Mouse (Mus musculus): ENCODE results near the gene Arvcf.

The Arvcf gene

DNA sequence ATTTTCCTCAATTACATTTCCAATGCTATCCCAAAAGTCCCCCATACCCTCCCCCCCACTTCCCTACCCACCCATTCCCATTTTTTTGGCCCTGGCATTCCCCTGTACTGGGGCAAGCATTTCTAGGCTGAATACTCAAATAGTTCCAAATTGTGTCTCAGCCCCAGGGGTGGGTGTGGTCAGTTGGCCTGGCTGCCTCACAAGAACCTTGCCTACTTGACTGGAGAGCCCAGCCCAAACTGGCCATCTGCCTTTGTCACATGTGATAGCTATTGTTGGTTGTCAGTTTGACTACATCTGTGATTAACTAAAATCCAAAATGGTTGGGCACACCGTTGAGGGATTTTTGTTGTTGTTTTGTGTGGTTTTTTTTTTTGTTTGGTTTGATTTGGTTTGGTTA, 9.0 kb downstream of the Arvcf start:
- no peak for DNase-seq (ENCODE audit: low spot score)

GRCm38 (mm10) chr16:18357977-18358376, 10.0 kb downstream of the Arvcf start:
- DNase-seq (ENCODE audit: low spot score): no peak

- no peak for DNase-seq (ENCODE audit: low spot score)
Observed at GRCm38 (mm10) chr16:18360151-18360805, 12.3 kb downstream of the Arvcf start.

- DNase-seq (ENCODE audit: low spot score): no peak
Observed at GRCm38 (mm10) chr16:18362948-18363347, 15.0 kb downstream of the Arvcf start.

- DNase-seq (ENCODE audit: low spot score): no peak
Observed at GRCm38 (mm10) chr16:18366849-18367248, 18.9 kb downstream of the Arvcf start.

DNA sequence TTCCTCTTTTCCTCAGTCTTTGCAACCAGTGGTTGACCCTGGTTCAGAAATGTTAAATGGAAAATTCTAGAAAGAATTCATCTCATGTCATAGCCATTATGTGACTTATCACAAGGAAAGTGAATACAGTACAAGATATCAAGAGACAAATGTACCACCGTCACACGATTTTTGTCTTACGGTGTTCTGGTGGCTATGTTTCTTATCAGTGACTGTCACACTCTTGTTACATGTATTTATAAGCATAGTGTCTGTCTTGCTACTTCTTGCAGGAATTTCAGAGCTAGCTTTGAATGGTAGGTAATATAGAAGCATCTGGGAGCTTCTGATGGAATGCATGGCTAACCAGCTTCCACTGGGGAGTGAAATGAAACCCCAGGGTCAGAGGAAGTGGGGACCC, 22.2 kb downstream of the Arvcf start:
- no peak for DNase-seq (ENCODE audit: low spot score)

DNA sequence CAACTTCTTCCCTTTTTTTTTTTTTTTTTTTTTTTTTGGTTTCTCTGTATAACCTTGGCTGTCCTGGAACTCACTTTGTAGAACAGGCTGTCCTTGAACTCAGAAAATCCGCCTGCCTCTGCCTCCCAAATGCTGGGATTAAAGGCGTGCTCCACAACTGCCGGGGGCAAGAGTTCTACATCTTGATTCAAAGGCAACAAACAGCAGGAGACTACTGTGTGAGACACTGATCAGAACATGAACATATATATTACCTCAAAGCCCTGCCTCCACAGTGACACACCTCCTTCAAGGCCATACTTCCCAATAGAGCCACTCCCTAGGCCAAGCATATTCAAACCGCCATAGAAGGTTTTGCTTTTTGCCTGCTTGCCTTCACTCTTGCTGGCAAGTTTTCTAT, 25.6 kb downstream of the Arvcf start:
- DNase-seq (ENCODE audit: low spot score): no peak

GRCm38 (mm10) chr16:18376297-18376954, 28.4 kb downstream of the Arvcf start:
- DNase-seq (ENCODE audit: low spot score): no peak

DNA sequence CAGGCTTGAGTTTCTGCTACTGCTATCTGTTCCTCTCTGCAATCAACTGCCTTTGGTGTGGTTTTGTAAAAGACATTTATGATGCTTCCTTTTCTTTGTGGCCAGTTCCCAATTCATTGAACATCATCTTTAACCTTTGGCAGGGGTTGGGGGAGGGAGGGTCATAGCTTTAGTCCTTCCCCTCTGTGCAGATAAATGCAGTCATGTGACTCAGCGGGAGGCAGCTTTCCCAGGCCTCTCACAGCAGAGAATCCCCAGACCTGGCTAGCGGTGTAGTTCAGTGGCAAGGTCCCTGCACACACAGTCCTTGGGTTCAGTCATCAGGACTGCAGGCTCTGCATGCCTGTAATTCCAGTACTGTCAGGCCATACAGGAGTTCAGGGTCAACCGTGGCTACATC, 29.2 kb downstream of the Arvcf start:
- DNase-seq (ENCODE audit: low spot score): no peak

- no peak for DNase-seq (ENCODE audit: low spot score)
Observed at GRCm38 (mm10) chr16:18378489-18378888, 30.5 kb downstream of the Arvcf start.

DNA sequence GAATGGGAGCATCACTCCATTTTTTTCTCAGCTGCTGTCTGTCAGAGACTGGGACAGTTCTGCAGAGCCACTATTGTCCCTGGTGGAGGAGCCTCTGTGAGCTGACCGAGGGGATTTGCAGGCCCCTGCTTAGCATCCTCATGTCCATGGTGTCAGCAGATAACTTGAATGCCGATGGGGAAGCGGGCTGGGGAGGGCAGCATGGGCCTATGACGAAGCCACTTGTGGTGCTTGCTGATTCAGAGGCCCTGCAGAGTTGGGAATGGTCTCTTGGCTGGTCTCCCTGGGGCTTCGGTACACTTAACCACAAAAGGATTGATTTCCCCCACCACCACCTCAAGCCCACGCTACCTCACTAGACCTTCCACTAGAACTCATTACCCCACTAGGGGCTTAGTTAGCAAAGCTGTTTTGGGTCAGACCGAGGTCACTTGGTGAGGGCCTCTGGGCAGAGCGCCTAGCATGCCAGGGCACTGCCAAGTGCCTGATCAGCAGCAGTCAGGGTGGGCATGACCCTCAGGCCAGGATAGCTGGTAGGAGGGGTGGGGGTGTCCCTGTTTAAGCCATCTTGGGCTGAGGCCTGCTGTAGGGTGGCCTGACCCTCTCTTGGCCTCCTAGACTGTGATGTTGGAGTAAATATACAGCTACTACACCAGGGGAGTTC, 31.5 kb downstream of the Arvcf start:
- DNase-seq (ENCODE audit: low spot score): no peak

DNA sequence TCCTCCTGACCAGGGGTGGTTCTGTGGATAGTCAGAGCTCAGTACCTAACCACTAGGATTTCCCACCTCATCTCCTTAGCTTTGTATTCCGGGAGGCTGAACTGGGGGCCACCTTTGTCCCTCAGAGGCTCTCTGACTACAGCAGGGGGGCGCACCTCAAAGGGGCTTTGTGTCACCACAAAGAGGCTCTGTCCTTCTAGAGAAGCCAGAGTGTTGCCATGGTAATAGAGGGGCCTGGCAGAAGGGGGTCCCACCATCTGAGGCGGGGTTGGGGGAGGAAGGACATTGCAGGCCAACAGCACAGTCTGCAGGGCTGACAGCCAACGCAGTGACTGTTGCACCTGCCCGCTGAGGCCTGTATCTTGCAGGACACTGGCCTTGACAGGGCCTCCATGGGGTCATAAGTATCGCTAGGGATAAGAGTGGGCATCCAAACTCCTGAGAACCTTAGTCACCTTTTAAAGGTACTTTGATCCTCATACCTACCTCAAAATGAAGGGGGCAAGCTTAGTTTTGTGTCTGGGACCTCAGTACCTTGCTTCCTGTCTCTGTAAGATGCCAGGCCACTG, 32.6 kb downstream of the Arvcf start:
- DNase-seq (ENCODE audit: low spot score): no peak

GRCm38 (mm10) chr16:18381621-18382258, 33.8 kb downstream of the Arvcf start:
- DNase-seq (ENCODE audit: low spot score): no peak

DNA sequence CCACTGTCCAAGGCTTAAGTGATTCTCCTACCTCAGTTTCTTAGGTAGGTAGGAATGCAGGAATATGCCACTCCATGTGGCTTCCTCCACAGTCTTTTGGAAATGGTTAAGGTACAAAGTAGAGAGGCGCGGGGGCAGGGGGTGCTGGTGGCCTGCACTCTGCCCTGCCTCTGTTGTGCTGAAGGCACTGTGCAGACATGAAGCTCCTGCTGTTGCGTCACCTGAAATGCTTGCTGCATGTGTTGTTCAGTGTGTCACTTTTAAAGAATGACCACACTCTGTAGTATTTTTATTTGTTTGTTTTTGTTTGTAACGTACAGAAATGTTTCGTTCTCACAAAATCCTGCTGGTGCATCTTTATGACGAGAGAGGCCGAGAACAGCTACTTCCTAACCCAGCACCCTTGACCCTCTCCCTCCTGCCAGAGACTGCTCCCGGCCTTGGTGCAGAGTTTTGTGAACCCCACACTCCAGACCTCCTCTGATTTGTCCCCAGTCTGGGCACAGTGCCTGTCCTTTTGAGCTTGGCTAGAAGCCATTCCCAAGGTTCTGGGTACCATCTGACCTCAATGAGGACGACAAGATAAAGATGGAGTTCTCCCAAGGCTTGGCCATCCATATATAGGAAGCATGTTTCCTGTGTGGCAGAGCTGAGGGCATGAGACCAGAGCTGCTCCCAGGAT, 35.2 kb downstream of the Arvcf start:
- DNase-seq (ENCODE audit: low spot score): no peak

DNA sequence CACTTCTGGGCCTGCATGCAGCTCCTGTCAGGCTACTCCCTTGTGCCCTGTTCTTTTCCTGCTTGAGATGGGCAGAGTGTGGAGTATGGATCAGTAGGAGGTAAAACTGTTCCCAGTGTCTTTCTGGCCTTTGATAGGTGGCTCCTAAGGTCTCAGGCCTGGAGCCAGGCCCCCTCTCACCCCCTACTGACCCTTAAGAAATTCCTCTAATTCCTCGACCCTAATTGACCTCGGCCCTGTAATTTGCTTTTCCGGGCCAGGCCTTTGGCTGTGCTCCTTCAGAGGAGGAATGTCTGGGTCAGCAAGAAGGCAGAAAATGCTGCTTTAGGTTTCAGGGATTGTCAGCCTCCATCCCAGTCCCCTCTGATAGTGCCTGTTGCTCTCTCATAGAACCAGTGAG, 35.8 kb downstream of the Arvcf start:
- DNase-seq (ENCODE audit: low spot score): no peak

- DNase-seq (ENCODE audit: low spot score): no peak
Observed at GRCm38 (mm10) chr16:18384211-18384610, 36.2 kb downstream of the Arvcf start.

GRCm38 (mm10) chr16:18384659-18385058, 36.7 kb downstream of the Arvcf start:
- DNase-seq (ENCODE audit: low spot score): no peak

DNA sequence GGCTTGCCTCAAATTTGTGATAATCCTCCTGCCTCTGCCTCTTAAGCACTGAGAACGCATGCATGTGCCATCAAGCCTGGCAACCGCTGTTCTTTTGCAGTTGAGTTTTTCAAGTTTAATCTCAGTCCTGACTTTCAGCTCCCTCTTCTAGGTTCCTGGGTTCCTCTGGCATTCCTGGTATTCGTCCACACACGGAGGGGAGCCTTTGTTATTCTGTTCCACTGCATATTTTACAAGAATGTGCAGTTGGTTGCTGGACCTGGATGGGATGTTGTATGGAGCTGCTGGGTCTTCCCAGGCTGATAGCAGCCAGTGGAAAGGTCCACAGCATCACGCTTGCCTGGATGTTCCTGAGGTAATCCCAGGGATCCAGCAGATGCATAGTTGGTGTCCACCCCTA, 37.4 kb downstream of the Arvcf start:
- no peak for DNase-seq (ENCODE audit: low spot score)

DNA sequence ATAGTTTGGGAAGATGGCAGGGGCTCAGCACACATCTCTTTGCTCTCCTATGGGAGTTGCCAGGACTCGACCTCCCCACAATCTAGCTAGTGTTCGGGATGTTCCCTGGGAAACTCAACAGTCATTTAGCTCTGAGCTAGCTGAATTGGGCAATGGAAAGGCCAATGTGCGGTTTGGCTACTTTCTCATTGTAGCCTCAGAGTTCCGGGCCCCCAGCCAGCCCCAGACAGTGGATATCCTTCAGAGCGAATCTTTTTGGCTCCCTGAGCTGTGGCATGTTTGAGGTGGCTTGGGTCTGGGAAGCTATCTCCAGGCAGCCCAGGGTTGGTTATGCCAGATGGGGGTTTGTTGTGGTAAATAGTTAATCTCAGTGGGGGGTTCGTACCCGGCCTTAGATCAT, 38.5 kb downstream of the Arvcf start:
- no peak for DNase-seq (ENCODE audit: low spot score)

DNA sequence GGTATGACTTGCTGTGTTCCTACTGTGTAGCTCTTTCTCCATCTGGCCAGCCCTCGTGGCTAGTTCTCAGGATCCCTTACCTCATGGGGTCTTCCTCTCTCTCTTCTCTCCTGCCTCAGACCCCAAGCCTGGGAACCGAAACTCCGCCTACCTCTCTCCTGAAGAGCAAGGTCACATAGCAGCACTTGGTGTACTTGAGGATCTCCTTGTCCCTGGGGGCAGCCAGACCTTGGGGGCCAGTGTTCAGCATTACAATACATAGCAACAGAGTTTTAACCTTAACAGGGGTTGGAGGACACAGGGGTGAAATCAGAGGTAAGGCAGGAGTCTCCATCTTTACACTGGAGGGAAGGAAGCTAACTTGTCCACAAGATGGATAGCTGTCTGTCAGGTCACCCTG, 39.0 kb downstream of the Arvcf start:
- no peak for DNase-seq (ENCODE audit: low spot score)

DNA sequence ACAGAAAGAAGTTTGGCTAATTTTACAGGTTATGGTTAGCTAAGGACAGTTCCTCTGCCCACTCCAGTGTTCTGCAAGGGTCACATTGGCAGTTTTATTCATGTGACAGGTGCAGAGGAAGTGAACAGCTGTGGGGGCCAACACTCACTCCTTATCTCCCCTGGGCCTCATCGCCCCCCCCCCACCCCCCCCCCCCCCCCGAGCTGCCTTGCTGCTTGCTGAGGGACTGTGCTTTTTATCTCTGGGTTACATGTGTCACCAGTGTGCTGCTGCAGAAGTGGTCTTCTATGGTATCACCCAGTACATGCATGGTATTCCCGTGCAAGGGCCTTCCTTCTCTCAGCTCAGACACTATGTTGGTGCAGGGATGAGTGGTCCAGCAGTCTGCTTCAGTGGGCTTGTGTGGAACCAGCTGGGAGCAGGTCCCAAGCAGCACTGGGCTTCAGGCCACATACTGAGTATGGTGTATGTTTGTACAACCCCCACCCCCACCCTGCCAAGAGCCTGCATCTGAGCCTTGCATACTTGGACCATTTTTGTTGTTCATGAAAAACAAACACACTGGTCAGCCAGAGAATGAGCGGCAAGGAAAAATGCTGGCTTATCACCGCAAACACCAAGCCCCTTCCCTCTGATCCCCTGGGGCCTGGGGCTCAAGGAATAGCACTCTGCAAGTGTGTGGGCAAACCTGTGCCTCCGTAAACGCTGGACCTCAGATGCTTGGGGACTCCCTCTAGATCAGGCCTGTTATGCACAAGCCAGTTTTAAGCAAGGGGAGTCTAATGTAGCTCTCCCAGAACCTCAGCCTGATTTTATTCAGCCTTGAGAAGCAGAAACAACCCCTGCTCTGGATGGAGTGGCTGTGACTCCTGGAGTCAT, 40.0 kb downstream of the Arvcf start:
- DNase-seq (ENCODE audit: low spot score): no peak
